Mouse (Mus musculus) bone marrow, adult 2 months (tissue): Measurements from ENCODE around the gene AC124502.3. TPM values are rescaled to one million over a fixed set of nuclear protein-coding genes. Genes with fewer than 3 reads are reported as not detected.

ENCODE experiments used
- H3K27ac ChIP-seq: fragments of 200-500 bp; 2 replicates; pipeline ENCODE4 v1.5.1; 2012; ENCODE audit warnings: low read depth, mild to moderate bottlenecking, control low read depth, inconsistent platforms, low read length; ENCODE audit not compliant: control insufficient read depth, poor library complexity, insufficient read depth
- H3K4me1 ChIP-seq: fragments of 200-500 bp; 2 replicates; pipeline ENCODE4 v1.6.1; 2011; ENCODE audit warnings: low read length; ENCODE audit not compliant: control insufficient read depth, insufficient read depth
- H3K4me3 ChIP-seq: fragments of 200-500 bp; replicated peaks from 2 replicates; pipeline ENCODE3; 2011; ENCODE audit warnings: mild to moderate bottlenecking, low read depth, low read length, control low read depth; ENCODE audit not compliant: control insufficient read depth
- CTCF ChIP-seq: fragments of 200-500 bp; IDR thresholded peaks from 2 replicates; pipeline ENCODE4 v1.5.1; 2011; ENCODE audit warnings: low read length, control low read depth; ENCODE audit not compliant: control insufficient read depth, insufficient read depth
- POLR2A ChIP-seq: fragments of 200-500 bp; IDR thresholded peaks from 2 replicates; pipeline ENCODE4 v1.6.1; 2011; ENCODE audit warnings: low read depth, mild to moderate bottlenecking, control low read depth, low read length, borderline replicate concordance; ENCODE audit not compliant: control insufficient read depth
- WGBS: fragments of 180-500 bp; shearing (Covaris S2); methylation state at CpG from one replicate; pipeline ENCODE4 v1.1.7; 2018; 5-methylcytosine and 5-hydroxymethylcytosine counted together
- polyA plus RNA-seq: library from polyadenylated mRNA; stranded (reverse); fragments of >200 nt; gene quantifications from 2 replicates; pipeline ENCODE4 v1.2.4, GENCODE M21; 2011; ENCODE audit warnings: low replicate concordance; ENCODE audit not compliant: missing spikeins, insufficient read depth, insufficient read length

Gene AC124502.3
- polyA plus RNA-seq, 1 experiment: not detected

DNA sequence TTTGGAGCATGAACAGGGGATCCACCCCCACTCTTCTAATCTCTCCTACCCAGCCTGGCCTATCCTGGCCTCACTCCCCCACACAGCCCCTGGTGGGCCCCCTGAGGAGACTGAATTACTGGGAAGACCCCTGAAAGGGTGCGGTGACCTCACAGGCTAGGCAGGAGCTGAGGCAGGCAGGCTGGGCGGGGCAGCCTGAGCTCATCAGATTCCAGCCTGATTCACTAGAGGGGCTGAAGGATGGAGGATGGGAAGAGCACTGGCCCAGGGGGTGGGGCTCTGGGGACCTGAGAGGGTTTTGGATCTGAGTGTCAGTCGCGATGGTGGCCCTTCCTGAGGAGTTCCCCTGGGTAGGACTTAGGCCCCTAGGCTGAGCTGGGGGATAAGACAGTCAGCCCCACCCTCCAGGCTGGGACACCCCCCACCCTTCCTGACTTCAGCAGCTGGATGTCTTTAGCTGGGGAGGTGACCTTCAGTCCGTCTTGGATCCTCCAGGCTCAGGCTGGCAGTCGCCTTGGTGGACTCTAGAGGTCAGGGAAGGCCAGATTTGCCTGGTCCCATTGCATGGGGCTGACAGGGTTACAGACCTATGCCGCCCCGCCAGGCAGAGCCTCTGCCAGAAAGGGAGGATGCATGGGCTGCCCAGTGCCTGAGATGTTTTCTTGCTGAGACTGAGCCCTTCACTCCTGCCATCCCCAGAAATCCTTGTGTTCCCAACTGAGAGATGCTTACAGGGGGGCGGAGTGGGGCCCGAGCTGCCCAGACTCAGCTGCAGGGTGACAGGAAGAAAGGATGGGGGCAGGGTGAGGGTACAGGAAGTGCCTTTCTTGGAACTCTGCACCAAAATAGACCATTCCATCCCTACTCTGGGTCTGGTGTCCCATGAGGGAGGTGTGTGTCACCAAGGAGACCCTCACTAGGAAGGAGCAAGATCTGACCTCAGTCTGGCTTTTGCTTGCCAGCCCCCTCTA is 20.4 kb downstream of the AC124502.3 start:
- 49% methylated on average over 10 of the region's 10 CpGs for WGBS
- no peak for TF ChIP-seq CTCF
- TF ChIP-seq POLR2A: no peak
- Histone ChIP-seq H3K4me1 (no peaks in the 10 kb centered on the region), H3K4me3 (no peak overlapping the region), H3K27ac (no peak overlapping the region)

DNA sequence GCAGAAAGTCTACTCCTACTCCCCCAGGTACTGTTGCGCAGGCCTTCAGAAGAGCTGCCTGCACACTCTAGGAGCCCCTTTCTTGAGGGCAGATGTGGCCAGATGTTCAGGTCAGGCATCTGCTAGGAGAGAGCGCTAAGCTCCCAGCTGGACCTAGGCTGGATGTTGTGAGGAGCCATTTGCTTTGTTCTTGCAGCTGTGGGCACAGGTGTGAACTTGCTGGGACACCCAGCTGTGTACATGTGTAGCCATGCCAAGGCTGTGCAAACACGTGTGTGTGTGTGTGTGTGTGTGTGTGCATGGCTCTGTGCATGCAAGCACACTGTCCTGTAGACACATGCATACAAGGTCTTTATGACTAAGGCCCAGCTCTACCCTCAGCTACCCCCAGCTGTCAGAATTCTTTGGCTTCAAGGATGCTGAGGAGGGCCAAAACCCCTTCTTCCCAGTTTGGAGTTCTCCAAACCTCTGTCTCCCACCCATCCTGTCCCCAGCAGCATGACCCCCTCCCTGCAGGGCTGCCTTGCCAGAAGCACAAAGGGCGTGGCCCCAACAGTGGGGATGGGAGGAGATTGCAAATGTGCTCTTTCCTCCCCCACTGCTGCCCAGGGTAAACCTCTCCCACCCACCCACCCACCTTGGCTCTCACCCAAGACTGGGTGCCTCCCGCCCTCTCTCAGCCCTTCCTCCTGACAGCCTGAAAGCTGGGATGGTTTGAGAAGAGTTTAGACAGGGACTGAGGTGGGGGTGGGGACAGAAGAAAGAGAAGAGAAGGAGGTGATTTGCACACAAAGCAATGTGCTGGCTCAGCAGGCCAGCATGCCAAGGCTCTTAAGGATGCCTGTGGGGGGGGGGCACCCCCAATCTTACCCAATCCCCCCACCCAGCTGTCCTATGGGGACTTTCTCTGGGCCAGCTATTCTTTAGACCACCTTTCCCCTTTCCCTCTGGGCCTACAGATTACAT is 22.0 kb downstream of the AC124502.3 start:
- 67% methylated on average over 5 of the region's 5 CpGs for WGBS
- Histone ChIP-seq H3K4me1 (no peaks in the 10 kb centered on the region), H3K4me3 (no peak overlapping the region), H3K27ac (no peak overlapping the region)
- TF ChIP-seq CTCF (no peak), POLR2A (no peak)

DNA sequence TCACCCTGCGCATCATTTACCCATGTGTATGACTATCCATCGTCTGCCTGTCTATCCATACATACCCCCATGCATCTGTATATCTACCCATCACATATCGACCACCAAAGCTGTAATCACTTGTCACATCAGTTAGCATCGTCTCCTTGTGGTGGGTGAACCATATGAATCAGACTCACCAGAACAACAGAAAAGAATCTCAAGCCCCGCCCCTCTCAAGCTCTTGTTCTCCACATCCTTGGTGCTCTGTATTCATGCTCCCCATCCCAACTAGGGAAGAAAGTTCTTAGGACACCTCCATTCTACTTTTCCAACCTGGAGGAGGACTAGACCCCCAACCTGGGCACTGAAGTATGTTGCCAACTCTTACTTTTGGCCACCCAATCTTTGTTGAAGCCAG is 23.4 kb downstream of the AC124502.3 start:
- TF ChIP-seq CTCF: no peak
- TF ChIP-seq POLR2A: no peak
- Histone ChIP-seq H3K27ac (no peak overlapping the region), H3K4me1 (no peaks in the 10 kb centered on the region), H3K4me3 (no peak overlapping the region)
- 74% methylated on average over 5 of the region's 5 CpGs for WGBS

DNA sequence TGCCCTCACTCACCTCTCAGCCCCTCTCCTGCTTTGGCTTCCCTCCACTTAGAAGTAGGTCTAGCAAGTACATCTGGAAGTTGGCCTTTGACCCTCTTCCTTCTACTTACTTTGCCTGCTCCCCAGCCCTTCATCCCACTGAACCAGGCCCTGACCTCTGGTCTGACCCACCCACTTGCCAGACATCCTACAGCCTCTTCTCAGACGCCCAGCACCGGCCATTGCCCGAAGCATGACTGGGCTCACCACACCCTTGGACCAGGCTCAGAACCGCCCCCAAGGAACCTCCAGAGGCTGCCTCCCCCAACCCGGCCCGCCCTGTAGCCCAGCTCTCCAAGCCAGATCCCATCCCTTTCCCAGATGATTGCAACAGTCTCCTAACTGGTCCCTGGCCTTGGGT is 23.8 kb downstream of the AC124502.3 start:
- Histone ChIP-seq H3K27ac (no peak overlapping the region), H3K4me3 (no peak overlapping the region), H3K4me1 (no peaks in the 10 kb centered on the region)
- 88% methylated on average over 6 of the region's 6 CpGs for WGBS
- no peak for TF ChIP-seq POLR2A
- TF ChIP-seq CTCF: no peak

DNA sequence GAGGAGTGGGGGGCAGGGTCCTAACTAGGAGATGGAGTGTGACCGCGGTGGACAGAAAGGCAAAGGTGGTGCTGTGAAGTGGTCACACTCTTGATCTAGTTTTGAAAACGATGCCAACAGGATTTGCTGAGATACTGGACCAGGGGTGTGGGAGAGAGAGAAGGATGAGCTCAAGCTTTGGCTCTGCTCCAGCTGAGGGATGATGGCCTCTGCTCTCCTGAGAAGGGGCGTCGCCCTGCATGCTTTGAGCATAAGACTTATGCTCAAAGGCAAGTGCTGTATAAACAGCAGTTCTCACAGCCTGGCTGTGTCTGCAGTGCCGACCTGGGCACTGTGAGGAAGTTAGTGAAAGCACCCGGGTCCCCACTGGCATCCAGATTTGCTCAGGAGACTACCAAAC is 26.4 kb downstream of the AC124502.3 start:
- no peak overlapping the region for H3K27ac ChIP-seq
- no peak for TF ChIP-seq CTCF
- no peak for TF ChIP-seq POLR2A
- 68% methylated on average over 7 of the region's 7 CpGs for WGBS
- H3K4me1 ChIP-seq: peaks cover 1% of the 10 kb centered on the region; the same call in 1 of the 2 replicates
- H3K4me3 ChIP-seq: no peak overlapping the region

DNA sequence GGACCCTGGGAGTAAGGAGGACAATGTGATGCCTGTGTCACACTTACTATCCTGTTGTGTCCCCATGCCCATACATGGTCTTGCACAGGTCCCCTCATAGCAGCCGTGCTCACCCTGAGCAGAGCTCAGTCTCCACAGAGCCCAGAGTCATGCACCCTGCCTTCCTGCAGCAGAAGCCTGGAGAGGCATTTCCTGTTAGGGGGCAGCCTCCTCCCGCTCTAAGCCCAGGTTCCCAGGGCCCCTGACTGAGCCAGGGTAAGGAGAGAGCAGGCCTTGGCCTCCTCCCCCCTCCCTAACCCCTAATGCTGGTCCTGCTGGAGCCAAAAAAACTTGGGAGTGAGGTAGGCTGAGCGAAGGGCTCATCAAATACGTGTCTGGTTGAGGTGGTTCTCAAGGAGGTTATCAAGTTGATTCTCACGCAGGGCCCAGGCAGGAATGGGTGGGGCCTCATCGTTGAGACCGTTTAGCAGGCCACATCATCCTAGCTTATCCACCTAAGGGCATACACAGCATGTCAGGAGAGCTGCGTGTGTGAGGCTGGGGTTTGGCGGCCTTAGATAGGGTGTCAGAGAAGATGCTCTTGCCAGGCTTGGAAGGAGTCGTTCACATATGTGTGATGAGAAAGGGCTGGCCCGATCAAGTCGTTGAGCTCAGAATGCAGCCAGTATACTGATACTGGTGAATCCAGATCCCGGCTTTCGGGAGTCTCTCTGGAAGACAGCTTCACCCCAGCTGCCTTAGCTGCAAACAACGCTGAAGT is 28.5 kb downstream of the AC124502.3 start:
- 8% methylated on average over 15 of the region's 15 CpGs for WGBS
- TF ChIP-seq POLR2A (no peak), CTCF (no peak)
- H3K4me1 ChIP-seq: peaks cover 1% of the 10 kb centered on the region; the same call in 1 of the 2 replicates
- no peak overlapping the region for H3K4me3 ChIP-seq
- H3K27ac ChIP-seq: no peak overlapping the region

DNA sequence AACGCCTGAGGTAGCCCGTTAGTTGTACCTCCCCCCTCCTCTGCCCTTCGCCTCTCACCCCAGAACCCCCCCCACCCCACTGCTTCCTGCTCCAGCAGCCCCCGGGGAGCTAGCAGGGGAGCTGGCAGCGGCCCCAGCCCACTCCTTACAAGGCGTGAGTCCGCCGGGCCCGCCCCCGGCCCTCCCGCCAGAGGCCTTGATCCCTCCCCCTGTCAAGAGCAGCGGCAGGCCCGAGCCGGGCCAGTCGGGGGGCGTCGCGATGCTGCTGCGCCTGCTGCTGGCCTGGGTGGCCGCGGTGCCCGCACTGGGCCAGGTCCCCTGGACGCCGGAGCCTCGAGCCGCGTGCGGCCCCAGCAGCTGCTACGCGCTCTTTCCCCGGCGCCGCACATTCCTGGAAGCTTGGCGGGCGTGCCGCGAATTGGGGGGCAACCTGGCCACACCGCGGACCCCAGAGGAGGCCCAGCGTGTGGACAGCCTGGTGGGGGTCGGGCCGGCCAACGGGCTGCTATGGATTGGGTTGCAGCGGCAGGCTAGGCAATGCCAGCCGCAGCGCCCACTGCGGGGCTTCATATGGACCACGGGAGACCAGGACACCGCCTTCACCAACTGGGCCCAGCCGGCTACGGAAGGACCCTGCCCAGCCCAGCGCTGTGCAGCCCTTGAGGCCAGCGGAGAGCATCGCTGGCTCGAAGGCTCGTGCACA is 29.3 kb downstream of the AC124502.3 start, which contains the start of gene Cd248:
Cd248 (plus strand) TSS at position 212 of the 703 bp plus-strand sequence.
- peaks cover 3% of the 10 kb centered on the region for H3K4me1 ChIP-seq
- no peak within 1 kb of the TSS for H3K4me3 ChIP-seq
- WGBS: 6% methylated on average over 56 of the region's 56 CpGs
- H3K27ac ChIP-seq: peak within 1 kb of the TSS; percentile 28; the same call in 1 of the 2 replicates
- TF ChIP-seq CTCF (no peak), POLR2A (no peak)
